Mouse (Mus musculus) hindbrain, embryonic 14.5 days (tissue): ENCODE data around the gene Pim3. TPM values are rescaled to one million over a fixed set of nuclear protein-coding genes. Genes with fewer than 3 reads are reported as not detected.

Experiments used
- ATAC-seq: fragments of 200-750 bp; cut with Nextera tagmentation; 2 replicates; pipeline ENCODE4 v1.8.0; 2017; ENCODE audit warnings: moderate number of reproducible peaks, mild to moderate bottlenecking, moderate TSS enrichment, moderate library complexity; ENCODE audit not compliant: low FRiP score
- DNase-seq: peaks from one replicate; pipeline ENCODE4 v3.0.0-alpha.2; 2015; ENCODE audit warnings: low spot score
- H3K27ac ChIP-seq: fragments of 300-500 bp; sonication (generic); 2 replicates; pipeline ENCODE4 v1.5.1; 2014; ENCODE audit warnings: mild to moderate bottlenecking, moderate library complexity
- H3K27me3 ChIP-seq: fragments of 300-500 bp; sonication (generic); 2 replicates; pipeline ENCODE4 v1.6.1; 2014; ENCODE audit warnings: mild to moderate bottlenecking, low read length, mixed read lengths; ENCODE audit not compliant: control insufficient read depth, insufficient read depth
- H3K36me3 ChIP-seq: fragments of 300-500 bp; sonication (generic); replicated peaks from 2 replicates; pipeline ENCODE4 v1.6.1; 2014; ENCODE audit not compliant: control insufficient read depth, insufficient read depth
- H3K4me1 ChIP-seq: fragments of 300-500 bp; sonication (generic); replicated peaks from 2 replicates; pipeline ENCODE4 v1.6.1; 2014; ENCODE audit warnings: antibody characterized with exemption, low read length, mixed read lengths; ENCODE audit not compliant: control insufficient read depth, insufficient read depth
- H3K4me2 ChIP-seq: fragments of 300-500 bp; sonication (generic); replicated peaks from 2 replicates; pipeline ENCODE4 v1.6.1; 2014; ENCODE audit warnings: mild to moderate bottlenecking, moderate library complexity
- H3K4me3 ChIP-seq: fragments of 300-500 bp; sonication (generic); replicated peaks from 2 replicates; pipeline ENCODE4 v1.5.1; 2014; ENCODE audit warnings: mild to moderate bottlenecking, low read length
- H3K9ac ChIP-seq: fragments of 300-500 bp; sonication (generic); 2 replicates; pipeline ENCODE4 v1.6.1; 2014
- H3K9me3 ChIP-seq: fragments of 300-500 bp; sonication (generic); 2 replicates; pipeline ENCODE4 v1.6.1; 2016; ENCODE audit warnings: low read length; ENCODE audit not compliant: control insufficient read depth
- WGBS: fragments of 180-500 bp; shearing (Covaris S2); extraction: QIAGEN DNeasy Blood & Tissue Kit; methylation state at CpG from one replicate; pipeline ENCODE4 v1.1.7; 2014; 5-methylcytosine and 5-hydroxymethylcytosine counted together
- polyA plus RNA-seq: library from polyadenylated mRNA; unstranded; fragments of >200 nt; fragmentation: Nextera tagmentation; extraction: Ambion mirVana; gene quantifications from 2 replicates; pipeline ENCODE4 v1.2.1, GENCODE M21; 2014

Pim3 gene
- polyA plus RNA-seq, 1 experiment from 2014 or later, result 52.1 TPM

GRCm38 (mm10) chr15:88854119-88854968 is 7.6 kb upstream of the Pim3 start:
- Histone ChIP-seq H3K4me1 (peaks cover 6% of the 10 kb centered on the region; the same call in 1 of the 2 replicates), H3K9me3 (no peaks in the 10 kb centered on the region), H3K9ac (no peak overlapping the region), H3K27ac (no peak overlapping the region), H3K4me2 (no peak overlapping the region), H3K4me3 (no peak overlapping the region), H3K36me3 (no peaks in the 10 kb centered on the region), H3K27me3 (no peaks in the 10 kb centered on the region)
- WGBS, result 47% methylated on average over 6 of the region's 6 CpGs
- ATAC-seq (no peak), DNase-seq (no peak)

DNA sequence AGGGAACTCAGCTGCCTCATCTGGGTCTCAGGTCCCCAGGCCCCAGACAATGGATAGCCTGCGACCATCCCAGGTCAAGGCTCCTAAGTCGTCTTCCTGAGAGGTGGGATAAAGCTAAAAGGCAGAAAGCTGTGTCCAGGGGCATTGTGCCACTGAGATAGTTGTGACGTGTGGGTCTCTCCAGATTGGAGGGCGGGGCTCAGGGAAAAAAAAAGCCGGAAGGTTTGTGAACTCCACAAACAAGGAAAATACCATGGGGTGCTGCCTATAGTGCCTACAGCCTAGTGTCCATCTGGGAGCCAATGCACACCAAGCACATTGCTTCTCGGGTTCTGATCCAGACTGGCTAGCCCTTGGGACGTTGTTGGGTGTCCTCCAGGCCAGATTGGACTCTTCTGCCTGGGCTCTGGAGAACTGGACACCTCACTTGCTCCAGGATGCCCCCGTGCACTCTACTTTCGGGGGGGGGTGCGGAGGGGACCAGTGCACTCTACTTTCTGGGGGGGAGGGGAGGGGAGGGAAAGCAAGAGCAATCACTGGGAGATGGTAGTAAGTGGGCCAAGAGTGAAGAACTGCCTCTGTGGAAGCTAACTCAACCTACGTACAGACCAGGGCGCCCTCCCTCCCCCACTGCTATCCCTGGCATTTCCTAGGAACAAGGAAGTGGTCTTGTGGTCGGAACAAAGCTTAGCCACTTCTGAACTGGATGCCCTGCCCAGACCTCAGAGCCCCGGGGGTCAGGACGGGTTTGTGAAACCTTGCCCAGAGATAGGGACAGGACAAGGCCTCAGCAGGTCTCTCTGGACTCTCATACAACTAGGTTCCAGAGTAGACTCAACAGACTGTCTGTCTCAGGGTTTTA is 6.8 kb upstream of the Pim3 start:
- H3K9me3 ChIP-seq, result no peaks in the 10 kb centered on the region
- no peak overlapping the region for H3K4me2 ChIP-seq
- no peak overlapping the region for H3K27ac ChIP-seq
- no peak overlapping the region for H3K4me3 ChIP-seq
- DNase-seq (no peak), ATAC-seq (no peak)
- H3K4me1 ChIP-seq, result peaks cover 4% of the 10 kb centered on the region; the same call in 1 of the 2 replicates
- H3K36me3 ChIP-seq, result no peaks in the 10 kb centered on the region
- WGBS, result 75% methylated on average over 15 of the region's 15 CpGs
- no peak overlapping the region for H3K9ac ChIP-seq
- no peaks in the 10 kb centered on the region for H3K27me3 ChIP-seq

GRCm38 (mm10) chr15:88855896-88856417 is 6.0 kb upstream of the Pim3 start:
- H3K4me2 ChIP-seq, result no peak overlapping the region
- H3K9me3 ChIP-seq, result no peaks in the 10 kb centered on the region
- H3K36me3 ChIP-seq, result no peaks in the 10 kb centered on the region
- H3K27me3 ChIP-seq, result no peaks in the 10 kb centered on the region
- no peak overlapping the region for H3K9ac ChIP-seq
- H3K4me3 ChIP-seq, result no peak overlapping the region
- DNase-seq (no peak), ATAC-seq (no peak)
- H3K4me1 ChIP-seq, result no peaks in the 10 kb centered on the region
- no peak overlapping the region for H3K27ac ChIP-seq
- 88% methylated on average over 6 of the region's 6 CpGs for WGBS

DNA sequence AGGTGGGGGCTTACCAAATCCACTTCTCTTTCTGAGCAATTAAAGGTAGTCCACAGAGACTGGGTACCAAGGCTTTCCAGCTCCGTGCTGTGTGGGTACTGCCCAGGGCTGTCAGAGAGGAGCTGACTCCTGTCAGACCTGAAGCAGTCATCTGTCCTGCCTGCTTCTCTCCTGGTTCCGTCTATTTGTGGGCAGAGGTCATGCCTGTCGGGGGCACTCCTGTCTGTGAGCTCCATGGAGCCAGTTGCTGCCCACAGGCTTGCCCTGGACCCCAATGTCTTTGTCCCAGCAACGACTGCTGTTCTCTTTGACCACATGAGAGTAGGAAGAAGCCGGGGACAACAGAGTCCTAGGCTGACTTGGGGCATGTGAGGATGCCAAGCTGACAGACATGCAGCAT is 5.4 kb upstream of the Pim3 start:
- no peak overlapping the region for H3K4me2 ChIP-seq
- 87% methylated on average over 5 of the region's 5 CpGs for WGBS
- no peaks in the 10 kb centered on the region for H3K27me3 ChIP-seq
- no peaks in the 10 kb centered on the region for H3K36me3 ChIP-seq
- H3K9me3 ChIP-seq, result no peaks in the 10 kb centered on the region
- H3K4me3 ChIP-seq, result no peak overlapping the region
- H3K27ac ChIP-seq, result no peak overlapping the region
- DNase-seq (no peak), ATAC-seq (no peak)
- H3K9ac ChIP-seq, result no peak overlapping the region
- peaks cover 4% of the 10 kb centered on the region for H3K4me1 ChIP-seq

- WGBS, result 95% methylated on average over 7 of the region's 7 CpGs
These were observed 4.6 kb upstream of the Pim3 start for GRCm38 (mm10) chr15:88857361-88857760.

GRCm38 (mm10) chr15:88858141-88858541 is 3.8 kb upstream of the Pim3 start:
- Histone ChIP-seq H3K9me3 (no peaks in the 10 kb centered on the region), H3K36me3 (no peaks in the 10 kb centered on the region), H3K27ac (no peak overlapping the region), H3K4me2 (no peak overlapping the region), H3K4me1 (peaks cover 4% of the 10 kb centered on the region), H3K27me3 (no peaks in the 10 kb centered on the region), H3K9ac (no peak overlapping the region), H3K4me3 (no peak overlapping the region)
- 91% methylated on average over 3 of the region's 3 CpGs for WGBS
- ATAC-seq (no peak), DNase-seq (no peak)

More at GRCm38 (mm10) chr15:88857361-88857760, 4.6 kb upstream of the Pim3 start:
- Histone ChIP-seq H3K4me1 (peaks cover 4% of the 10 kb centered on the region), H3K4me2 (no peak overlapping the region), H3K9me3 (no peaks in the 10 kb centered on the region), H3K9ac (no peak overlapping the region), H3K36me3 (no peaks in the 10 kb centered on the region), H3K4me3 (no peak overlapping the region), H3K27ac (no peak overlapping the region), H3K27me3 (no peaks in the 10 kb centered on the region)
- no peak for ATAC-seq
- DNase-seq, result no peak

DNA sequence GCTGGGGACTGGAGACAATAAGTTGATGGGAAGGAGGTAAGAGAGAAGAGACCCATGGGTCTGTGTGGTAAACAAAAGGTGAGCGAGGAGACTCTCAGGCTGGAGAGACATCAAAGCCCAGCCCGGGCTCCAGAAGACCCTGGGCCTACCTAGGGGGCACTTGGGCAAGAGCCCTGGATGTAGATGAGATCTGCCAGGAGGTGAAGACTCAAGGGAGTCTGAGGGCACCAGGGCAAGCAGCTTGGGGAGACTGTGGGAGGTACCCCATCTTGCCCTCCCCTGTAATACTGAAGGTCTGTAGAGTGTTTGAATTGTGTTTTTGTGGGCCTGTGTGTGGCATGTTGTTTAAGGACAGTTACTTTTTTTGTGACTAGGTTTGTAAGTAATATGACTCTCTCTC is 3.3 kb upstream of the Pim3 start:
- DNase-seq (no peak), ATAC-seq (no peak)
- no peaks in the 10 kb centered on the region for H3K36me3 ChIP-seq
- H3K9me3 ChIP-seq, result no peaks in the 10 kb centered on the region
- no peak overlapping the region for H3K4me3 ChIP-seq
- 86% methylated on average over 2 of the region's 2 CpGs for WGBS
- H3K4me1 ChIP-seq, result peaks cover 4% of the 10 kb centered on the region
- no peaks in the 10 kb centered on the region for H3K27me3 ChIP-seq
- H3K9ac ChIP-seq, result no peak overlapping the region
- no peak overlapping the region for H3K4me2 ChIP-seq
- no peak overlapping the region for H3K27ac ChIP-seq

GRCm38 (mm10) chr15:88859206-88859970 is 2.6 kb upstream of the Pim3 start:
- ATAC-seq (no peak), DNase-seq (no peak)
- Histone ChIP-seq H3K4me3 (no peak overlapping the region), H3K4me1 (peaks cover 9% of the 10 kb centered on the region), H3K4me2 (no peak overlapping the region), H3K9ac (no peak overlapping the region), H3K27ac (no peak overlapping the region), H3K27me3 (no peaks in the 10 kb centered on the region), H3K9me3 (no peaks in the 10 kb centered on the region), H3K36me3 (peaks cover 2% of the 10 kb centered on the region)
- 68% methylated on average over 8 of the region's 8 CpGs for WGBS
